Mouse (Mus musculus) cerebellum, postnatal 10 days (tissue): ENCODE measurements at regions not wholly inside any gene's neighbourhood (a gene's known extent, or its start where the extent isn't known, plus 50 kb on each side); places are given as distances from the start of the nearest gene placed in this dataset.
"Not testable (repeated sequence)": the region's sequence is repeated elsewhere in the genome, so short reads cannot be mapped to it uniquely, and the experiment has no call there.

Experiments used
- DNase-seq, 2 experiments: peaks; one replicate each; pipeline ENCODE4 v3.0.0; 2021; ENCODE audit warnings: mixed read lengths in 2 of 2

DNA sequence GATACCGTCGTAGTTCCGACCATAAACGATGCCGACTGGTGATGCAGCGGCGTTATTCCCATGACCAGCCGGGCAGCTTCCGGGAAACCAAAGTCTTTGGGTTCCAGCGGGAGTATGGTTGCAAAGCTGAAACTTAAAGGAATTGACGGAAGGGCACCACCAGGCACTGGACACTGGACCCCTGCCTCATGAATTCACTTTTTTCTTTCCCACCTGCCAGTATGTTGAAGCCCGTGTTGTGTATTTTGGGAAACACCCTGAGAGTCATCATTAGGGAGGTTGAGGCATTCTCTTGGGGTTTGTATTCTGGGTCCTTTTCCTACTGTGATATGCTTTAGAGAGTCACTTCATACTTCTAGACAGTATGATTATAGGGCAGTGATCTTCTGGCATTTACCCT, 197.9 kb downstream of the Samd9l start:
- peak in 1 of 2 experiments; percentile 5 for DNase-seq

DNA sequence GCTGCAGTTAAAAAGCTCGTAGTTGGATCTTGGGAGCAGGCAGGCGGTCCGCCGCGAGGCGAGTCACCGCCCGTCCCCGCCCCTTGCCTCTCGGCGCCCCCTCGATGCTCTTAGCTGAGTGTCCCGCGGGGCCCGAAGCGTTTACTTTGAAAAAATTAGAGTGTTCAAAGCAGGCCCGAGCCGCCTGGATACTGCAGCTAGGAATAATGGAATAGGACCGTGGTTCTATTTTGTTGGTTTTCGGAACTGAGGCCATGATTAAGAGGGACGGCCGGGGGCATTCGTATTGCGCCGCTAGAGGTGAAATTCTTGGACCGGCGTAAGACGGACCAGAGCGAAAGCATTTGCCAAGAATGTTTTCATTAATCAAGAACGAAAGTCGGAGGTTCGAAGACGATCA, 198.3 kb downstream of the Samd9l start:
- peak in 1 of 2 experiments; percentile 51 for DNase-seq

GRCm38 (mm10) chr6:3200586-3200985, 198.8 kb downstream of the Samd9l start:
- DNase-seq, result peak; percentile 73 to 80

DNA sequence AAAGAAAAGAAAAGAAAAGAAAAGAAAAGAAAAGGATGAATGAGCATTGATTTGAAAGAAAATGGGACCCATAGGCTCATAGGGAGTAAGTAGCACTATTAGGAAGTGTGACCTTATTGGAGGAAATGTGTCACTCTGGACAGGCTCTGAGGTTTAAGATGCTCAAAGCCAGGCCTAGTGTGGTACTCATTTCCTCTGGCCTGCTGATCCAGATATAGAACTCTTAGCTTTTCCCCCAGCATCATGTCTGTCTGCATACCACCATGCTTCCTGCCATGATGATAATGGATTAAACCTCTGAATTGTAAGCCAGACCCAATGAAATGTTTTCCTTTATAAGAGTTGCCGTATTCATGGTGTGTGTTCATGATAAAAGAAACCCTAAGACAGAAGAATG, 206.9 kb downstream of the Samd9l start:
- DNase-seq, result not testable (repeated sequence)

DNA sequence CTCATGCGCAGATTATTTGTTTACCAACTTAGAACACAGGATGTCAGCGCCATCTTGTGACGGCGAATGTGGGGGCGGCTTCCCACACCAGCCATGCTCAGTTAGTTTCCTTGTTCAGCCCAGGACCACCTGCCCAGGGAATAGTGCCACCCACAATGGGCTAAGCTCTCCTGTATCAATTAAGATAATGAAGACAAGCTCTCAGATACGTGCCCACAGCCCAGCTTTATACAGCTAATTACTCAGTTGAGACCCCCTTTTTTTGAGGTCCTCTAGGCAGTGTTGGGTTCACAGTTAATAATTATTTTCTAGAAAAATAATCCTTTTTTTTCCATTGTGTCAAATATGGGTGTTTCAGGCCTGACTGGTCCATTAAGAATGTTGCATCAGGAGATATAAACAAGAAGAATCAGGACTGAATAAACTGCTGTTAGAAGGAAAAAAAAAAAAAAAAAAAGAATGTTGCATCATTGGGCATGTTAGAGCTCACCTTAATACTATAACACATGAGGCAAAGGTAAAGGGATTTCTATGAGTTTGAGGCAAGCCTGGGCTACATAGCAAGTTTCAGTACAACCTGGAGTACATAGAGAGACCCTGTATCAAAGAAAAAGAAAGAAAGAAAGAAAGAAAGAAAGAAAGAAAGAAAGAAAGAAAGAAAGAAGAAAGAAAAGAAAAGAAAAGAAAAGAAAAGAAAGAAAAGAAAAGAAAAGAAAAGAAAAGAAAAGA, 207.5 kb downstream of the Samd9l start:
- peak in 1 of 2 experiments; percentile 4 for DNase-seq

- DNase-seq, result peak; percentile 81 to 83
Measured at GRCm38 (mm10) chr6:3183819-3184199, 215.6 kb downstream of the Samd9l start.

DNA sequence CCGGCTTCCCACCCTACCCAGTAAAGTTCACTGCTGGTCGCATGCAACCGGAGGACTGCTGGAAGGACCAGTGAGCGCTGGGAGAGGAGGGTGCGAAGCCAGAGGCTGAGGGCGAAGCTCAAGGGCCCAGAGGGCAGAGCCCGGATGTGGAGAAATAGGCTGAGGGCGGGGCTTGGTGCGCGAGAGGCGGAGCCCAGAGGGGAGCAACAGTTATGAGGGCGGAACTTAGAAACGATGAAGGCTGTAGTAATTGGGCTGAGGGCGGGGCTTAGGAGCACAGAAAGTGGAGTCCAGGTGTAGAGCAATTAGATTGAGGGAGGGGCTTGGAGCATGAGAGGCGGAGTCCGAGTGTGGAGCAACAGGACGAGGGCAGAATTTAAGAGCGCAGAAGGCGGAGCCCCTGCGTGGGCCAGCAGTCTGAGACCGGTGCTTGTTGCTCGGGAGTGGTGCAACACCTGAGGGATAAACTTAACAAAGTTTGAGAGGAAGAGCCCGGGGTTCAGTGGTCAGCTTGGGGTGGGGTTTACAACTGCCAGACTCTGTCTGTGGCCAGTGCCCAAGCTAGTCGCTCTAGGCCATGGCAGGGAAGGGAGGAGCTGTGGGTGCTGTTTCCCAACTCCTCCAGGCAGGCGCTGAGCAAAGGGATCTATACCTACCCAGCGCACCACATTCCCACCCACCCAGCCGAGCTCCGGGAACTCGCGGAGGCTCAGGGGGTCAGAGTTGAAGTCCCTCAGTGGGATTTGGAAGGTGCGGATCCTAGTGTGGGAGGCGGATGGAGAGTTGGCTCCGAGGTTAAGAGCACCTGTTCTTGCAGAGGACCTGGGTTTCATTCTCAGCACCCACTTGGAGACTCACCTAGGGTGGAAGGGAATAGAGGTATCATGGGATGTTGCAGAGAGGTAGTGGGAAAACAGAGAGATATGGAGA, 216.2 kb downstream of the Samd9l start:
- DNase-seq, result peak; percentile 25 to 57

DNA sequence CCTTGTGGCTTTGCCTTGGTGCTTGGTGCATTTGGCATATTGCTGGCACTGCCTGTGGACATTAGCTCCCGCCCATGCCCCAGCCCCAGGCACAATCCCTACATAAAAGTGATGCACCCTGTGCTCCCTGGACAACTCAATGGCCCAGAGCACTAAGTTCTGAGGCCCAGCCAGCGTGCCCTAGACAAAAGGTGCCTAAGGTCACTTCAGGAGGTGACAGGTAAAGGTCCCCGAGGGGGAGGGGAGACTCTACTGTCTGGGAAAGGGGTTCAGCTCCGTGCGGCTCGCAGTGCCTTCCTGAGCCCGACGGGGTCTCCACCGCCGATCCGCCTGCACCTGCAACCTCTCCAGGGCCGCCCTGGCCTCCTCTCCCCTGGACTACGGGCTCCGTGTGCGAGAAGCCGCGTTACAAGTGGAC, 216.9 kb downstream of the Samd9l start:
- DNase-seq, result peak in 1 of 2 experiments; percentile 15

GRCm38 (mm10) chr6:3179603-3180348, 219.6 kb downstream of the Samd9l start:
- not testable (repeated sequence) for DNase-seq

- DNase-seq, result not testable (repeated sequence)
Measured at GRCm38 (mm10) chr6:3169479-3169878, 229.9 kb downstream of the Samd9l start.

GRCm38 (mm10) chr6:3166149-3166548, 233.2 kb downstream of the Samd9l start:
- DNase-seq, result not testable (repeated sequence)

GRCm38 (mm10) chr6:3151901-3152300, 247.5 kb downstream of the Samd9l start:
- not testable (repeated sequence) for DNase-seq

DNA sequence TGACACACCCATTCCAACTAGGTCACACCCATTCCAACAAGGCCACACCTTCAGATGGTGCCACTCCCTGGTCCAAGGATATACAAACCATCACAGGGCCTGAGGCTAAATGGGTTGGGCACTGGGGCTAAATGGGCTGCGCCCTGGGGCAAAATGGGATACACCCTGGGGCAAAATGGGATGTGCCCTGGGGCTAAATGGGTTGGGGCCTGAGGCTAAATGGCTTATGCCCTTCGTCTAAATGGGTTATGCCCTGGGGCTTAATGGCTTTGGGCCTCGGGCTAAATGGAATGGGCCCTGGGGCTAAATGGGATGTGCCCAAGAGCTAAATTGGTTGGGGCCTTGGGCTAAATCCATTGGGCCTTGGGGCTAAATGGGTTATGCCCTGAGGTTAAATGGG, 261.5 kb downstream of the Samd9l start:
- peak; percentile 4 to 6 for DNase-seq

- peak; percentile 1 to 3 for DNase-seq
Measured at GRCm38 (mm10) chr6:3133763-3134162, 265.6 kb downstream of the Samd9l start.

GRCm38 (mm10) chr6:3116296-3116695, 283.1 kb downstream of the Samd9l start:
- DNase-seq, result not testable (repeated sequence)
